Mouse (Mus musculus) stomach, postnatal 0 days (tissue): ENCODE data around the gene Nuak1. TPM values are rescaled to one million over a fixed set of nuclear protein-coding genes. Genes with fewer than 3 reads are reported as not detected.
A peak's percentile ranks its signal among the peaks of the same experiment; 100 is the strongest.

Source experiments
- ATAC-seq: fragments of 200-750 bp; cut with Nextera tagmentation; 2 replicates; pipeline ENCODE4 v1.8.0; 2017; ENCODE audit not compliant: low FRiP score, low TSS enrichment
- DNase-seq: peaks from one replicate; pipeline ENCODE4 v3.0.0-alpha.2; 2016; ENCODE audit warnings: low spot score
- H3K27ac ChIP-seq: fragments of 300-500 bp; sonication (generic); replicated peaks from 2 replicates; pipeline ENCODE4 v1.5.1; 2014; ENCODE audit warnings: mild to moderate bottlenecking, control low read depth
- H3K27me3 ChIP-seq: fragments of 300-500 bp; sonication (generic); 2 replicates; pipeline ENCODE4 v1.6.1; 2014; ENCODE audit warnings: low read length; ENCODE audit not compliant: control insufficient read depth, insufficient read depth
- H3K36me3 ChIP-seq: fragments of 300-500 bp; sonication (generic); 2 replicates; pipeline ENCODE4 v1.6.1; 2014; ENCODE audit warnings: low read length, mixed read lengths; ENCODE audit not compliant: control insufficient read depth, insufficient read depth
- H3K4me1 ChIP-seq: fragments of 300-500 bp; sonication (generic); replicated peaks from 2 replicates; pipeline ENCODE4 v1.6.1; 2014; ENCODE audit warnings: antibody characterized with exemption; ENCODE audit not compliant: control insufficient read depth, insufficient read depth
- H3K4me2 ChIP-seq: fragments of 300-500 bp; sonication (generic); replicated peaks from 2 replicates; pipeline ENCODE4 v1.6.1; 2014; ENCODE audit warnings: low read depth, mild to moderate bottlenecking, control low read depth, moderate library complexity
- H3K4me3 ChIP-seq: fragments of 300-500 bp; sonication (generic); 2 replicates; pipeline ENCODE4 v1.5.1; 2014; ENCODE audit warnings: low read depth, low read length, control low read depth
- H3K9ac ChIP-seq: fragments of 300-500 bp; sonication (generic); 2 replicates; pipeline ENCODE4 v1.6.1; 2014; ENCODE audit warnings: mild to moderate bottlenecking, low read length, control low read depth, mixed read lengths
- H3K9me3 ChIP-seq: fragments of 300-500 bp; sonication (generic); 2 replicates; pipeline ENCODE4 v1.6.1; 2016; ENCODE audit warnings: low read length; ENCODE audit not compliant: control insufficient read depth
- CTCF ChIP-seq: IDR thresholded peaks from 2 replicates; pipeline ENCODE4 v1.5.1; 2016; ENCODE audit warnings: antibody characterized with exemption, low read depth, mild to moderate bottlenecking, moderate library complexity
- EP300 ChIP-seq: optimal IDR thresholded peaks from 2 replicates; pipeline ENCODE3; 2016; ENCODE audit warnings: antibody characterized with exemption
- WGBS: fragments of 180-500 bp; shearing (Covaris S2); extraction: QIAGEN DNeasy Blood & Tissue Kit; methylation state at CpG from one replicate; pipeline ENCODE4 v1.1.7; 2014; 5-methylcytosine and 5-hydroxymethylcytosine counted together
- polyA plus RNA-seq: library from polyadenylated mRNA; unstranded; fragments of >200 nt; fragmentation: Nextera tagmentation; extraction: Ambion mirVana; gene quantifications from 2 replicates; pipeline ENCODE4 v1.2.1, GENCODE M21; 2015

Gene Nuak1
- polyA plus RNA-seq, 1 experiment from 2014 or later, result 0.40 TPM

DNA sequence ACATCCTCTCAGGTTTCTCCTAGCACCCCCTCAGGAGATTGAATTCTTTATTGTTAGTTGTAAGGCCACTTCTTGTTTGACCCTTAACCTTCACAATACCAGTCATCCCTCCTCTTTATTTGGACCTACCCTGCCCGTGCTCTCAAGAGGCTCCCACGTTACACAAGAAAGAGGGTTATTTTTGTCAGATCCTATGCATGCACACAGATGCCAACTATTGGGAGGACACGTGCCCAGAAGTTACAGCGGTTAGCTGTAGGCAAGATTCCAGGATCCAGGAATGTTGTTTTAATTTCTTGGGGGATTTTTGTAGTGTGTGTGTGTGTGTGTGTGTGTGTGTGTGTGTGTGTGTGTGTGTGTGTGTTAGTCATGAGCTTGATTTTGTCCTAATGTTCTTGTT, 25.1 kb upstream of the Nuak1 start:
- H3K27ac ChIP-seq, result no peak overlapping the region
- TF ChIP-seq EP300, result no peak
- TF ChIP-seq CTCF, result no peak
- no peaks in the 10 kb centered on the region for H3K27me3 ChIP-seq
- no peaks in the 10 kb centered on the region for H3K4me1 ChIP-seq
- H3K4me3 ChIP-seq, result no peak overlapping the region
- no peak overlapping the region for H3K9ac ChIP-seq
- no peak overlapping the region for H3K4me2 ChIP-seq
- DNase-seq (no peak), ATAC-seq (no peak)
- H3K9me3 ChIP-seq, result no peaks in the 10 kb centered on the region
- no peaks in the 10 kb centered on the region for H3K36me3 ChIP-seq
- WGBS, result 49% methylated on average over 4 of the region's 4 CpGs

DNA sequence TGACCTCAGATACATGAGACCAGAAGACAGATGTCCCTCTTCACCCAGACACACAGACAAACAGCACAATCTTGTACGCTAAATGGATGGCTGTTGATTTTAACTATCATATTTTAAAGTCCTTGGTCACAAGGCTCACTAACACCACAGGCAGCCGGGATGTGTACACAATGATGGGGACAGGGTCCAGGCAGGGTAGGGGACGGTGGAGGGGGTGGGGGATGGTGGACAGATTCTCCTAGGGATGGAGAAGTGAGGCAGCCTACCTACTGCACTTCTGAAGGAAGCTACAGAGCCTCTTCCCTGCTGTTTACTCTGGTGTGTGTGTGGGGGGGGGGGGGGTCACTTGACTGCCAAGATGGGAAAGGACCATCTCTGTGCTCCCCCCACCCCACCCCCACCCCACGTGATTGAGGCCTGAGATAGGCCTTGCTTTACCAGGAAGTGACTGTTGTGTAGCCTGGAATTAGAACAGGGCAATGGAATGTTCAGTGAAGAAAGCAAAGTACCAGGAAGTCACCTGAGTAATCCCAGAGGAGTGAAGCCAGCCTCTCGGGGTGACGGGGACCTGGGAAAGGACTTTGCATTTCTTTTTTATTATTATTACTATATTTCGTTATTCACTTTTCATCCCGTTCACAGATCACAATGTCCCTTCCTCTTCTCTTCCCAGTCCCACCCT, 20.2 kb upstream of the Nuak1 start:
- no peak for DNase-seq
- 43% methylated on average over 8 of the region's 8 CpGs for WGBS
- H3K27me3 ChIP-seq, result no peaks in the 10 kb centered on the region
- no peaks in the 10 kb centered on the region for H3K36me3 ChIP-seq
- no peak overlapping the region for H3K4me2 ChIP-seq
- H3K9ac ChIP-seq, result no peak overlapping the region
- peak; percentile 75 for ATAC-seq
- H3K4me1 ChIP-seq, result no peaks in the 10 kb centered on the region
- H3K9me3 ChIP-seq, result no peaks in the 10 kb centered on the region
- no peak overlapping the region for H3K27ac ChIP-seq
- TF ChIP-seq CTCF (no peak), EP300 (no peak)
- no peak overlapping the region for H3K4me3 ChIP-seq

DNA sequence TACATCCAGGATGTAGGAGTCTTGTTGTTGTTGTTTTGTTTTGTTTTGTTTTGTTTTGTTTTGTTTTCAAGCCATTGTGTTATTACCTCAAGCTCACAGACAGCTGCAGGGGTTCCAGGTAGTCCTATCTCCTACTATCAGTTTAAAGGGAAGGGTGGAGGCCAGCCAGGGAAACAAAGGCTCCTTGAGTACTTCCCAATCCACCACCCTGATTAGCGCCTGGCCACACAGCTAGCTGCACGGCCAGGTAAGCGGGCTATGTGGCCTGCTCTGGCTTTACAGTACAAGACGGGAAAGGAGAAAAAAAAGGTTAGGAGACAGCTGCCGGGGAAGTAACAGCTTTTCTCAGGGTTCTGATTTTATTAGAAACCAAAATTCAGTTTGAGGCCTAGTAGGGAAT, 17.7 kb upstream of the Nuak1 start:
- no peaks in the 10 kb centered on the region for H3K36me3 ChIP-seq
- peak overlapping the region; percentile 44 for H3K4me2 ChIP-seq
- no peaks in the 10 kb centered on the region for H3K4me1 ChIP-seq
- ATAC-seq, result peak; percentile 53; the same call in 1 of the 2 replicates
- 0 out of 2 replicates have a peak overlapping the region, but pooled peaks have one; percentile 45 for H3K27ac ChIP-seq
- WGBS, result 49% methylated on average over 5 of the region's 5 CpGs
- DNase-seq, result no peak
- no peaks in the 10 kb centered on the region for H3K27me3 ChIP-seq
- no peak overlapping the region for H3K9ac ChIP-seq
- TF ChIP-seq CTCF, result no peak
- no peak for TF ChIP-seq EP300
- no peak overlapping the region for H3K4me3 ChIP-seq
- no peaks in the 10 kb centered on the region for H3K9me3 ChIP-seq

DNA sequence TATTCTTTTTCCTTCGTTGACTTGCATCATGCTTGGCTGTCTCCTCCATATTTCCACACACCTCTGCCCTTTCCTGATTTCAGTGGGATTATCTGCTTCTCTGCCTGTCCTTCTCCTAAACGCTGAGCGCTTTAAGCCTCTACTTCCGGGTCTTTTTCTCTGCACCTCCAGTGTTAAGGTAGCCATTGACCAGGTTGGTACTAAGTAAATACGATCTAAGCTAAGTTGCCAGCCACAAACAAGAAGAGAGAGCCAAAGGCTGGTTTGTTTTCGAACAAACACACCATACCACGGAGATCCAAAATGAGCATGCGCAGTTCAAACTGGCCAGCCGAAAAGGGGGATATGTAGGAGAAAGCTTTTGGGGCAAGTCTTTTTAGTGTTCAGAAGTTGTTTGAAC, 17.1 kb upstream of the Nuak1 start:
- Histone ChIP-seq H3K4me3 (0 out of 2 replicates have a peak overlapping the region, but pooled peaks have one; percentile 4), H3K9me3 (no peaks in the 10 kb centered on the region), H3K27me3 (no peaks in the 10 kb centered on the region), H3K9ac (no peak overlapping the region), H3K36me3 (no peaks in the 10 kb centered on the region), H3K4me1 (no peaks in the 10 kb centered on the region), H3K4me2 (peak overlapping the region; percentile 44), H3K27ac (0 out of 2 replicates have a peak overlapping the region, but pooled peaks have one; percentile 45)
- DNase-seq, result peak; percentile 31
- WGBS, result 58% methylated on average over 9 of the region's 9 CpGs
- ATAC-seq, result peak; percentile 70
- TF ChIP-seq EP300 (no peak), CTCF (no peak)

DNA sequence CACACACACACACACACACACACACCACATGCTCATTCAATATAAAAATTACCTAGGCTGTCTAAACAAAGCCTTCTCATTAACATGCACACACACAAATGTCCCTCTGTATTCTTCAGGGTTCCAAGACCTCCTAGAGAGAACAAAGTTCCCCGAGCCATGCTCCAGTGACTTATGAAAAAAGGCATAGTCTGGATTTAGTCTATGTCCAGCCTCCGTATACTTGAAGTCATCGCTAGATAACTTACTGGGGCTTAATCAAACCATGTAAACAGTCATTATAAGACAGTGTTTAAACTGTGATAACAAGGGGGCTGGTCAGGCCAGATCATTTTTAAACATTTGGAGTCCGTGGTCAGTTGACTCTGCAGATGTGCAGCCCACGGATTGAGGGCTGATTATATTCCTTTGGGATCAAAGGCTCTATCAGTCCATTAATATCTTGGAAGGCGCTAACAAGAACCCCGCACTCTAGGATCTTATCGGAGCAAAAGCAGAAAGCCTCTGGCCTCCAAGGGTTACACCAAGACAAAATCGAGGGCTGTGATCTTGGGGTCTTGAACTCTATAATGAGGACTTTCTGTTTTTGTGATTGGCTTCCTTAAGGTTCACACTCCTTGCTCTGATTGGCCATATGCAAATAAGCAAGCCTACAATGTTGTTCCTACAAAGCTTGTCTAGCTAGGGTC, 16.4 kb upstream of the Nuak1 start:
- DNase-seq (no peak), ATAC-seq (0 out of 2 replicates have a peak, but pooled peaks have one; percentile 11)
- Histone ChIP-seq H3K27ac (0 out of 2 replicates have a peak overlapping the region, but pooled peaks have one; percentile 45), H3K4me3 (no peak overlapping the region), H3K9ac (no peak overlapping the region), H3K27me3 (no peaks in the 10 kb centered on the region), H3K4me2 (no peak overlapping the region), H3K9me3 (no peaks in the 10 kb centered on the region), H3K4me1 (no peaks in the 10 kb centered on the region), H3K36me3 (no peaks in the 10 kb centered on the region)
- 28% methylated on average over 9 of the region's 9 CpGs for WGBS
- TF ChIP-seq EP300 (no peak), CTCF (no peak)

DNA sequence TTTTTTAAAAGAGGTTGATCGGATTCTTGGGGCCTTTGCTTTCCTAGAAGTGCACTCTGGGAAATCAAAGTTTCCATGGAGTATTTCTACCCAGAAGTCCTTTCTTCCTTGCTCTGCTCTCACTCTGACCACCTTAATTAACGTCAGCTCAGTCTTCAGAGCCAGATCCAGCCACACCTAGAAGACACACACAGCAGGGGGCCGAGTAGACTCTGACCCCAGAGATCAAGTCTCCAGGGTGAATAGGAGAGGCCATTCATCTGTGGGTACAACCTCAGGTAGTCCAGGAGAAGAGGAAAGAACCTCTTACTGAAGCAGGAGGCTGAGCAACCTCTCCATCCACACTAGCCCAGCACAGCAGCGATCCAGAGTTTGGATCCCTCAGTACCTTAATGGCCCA, 11.5 kb upstream of the Nuak1 start:
- WGBS, result 51% methylated on average over 4 of the region's 4 CpGs
- H3K9ac ChIP-seq, result no peak overlapping the region
- DNase-seq, result no peak
- H3K36me3 ChIP-seq, result no peaks in the 10 kb centered on the region
- H3K4me3 ChIP-seq, result no peak overlapping the region
- H3K27ac ChIP-seq, result no peak overlapping the region
- no peak overlapping the region for H3K4me2 ChIP-seq
- no peaks in the 10 kb centered on the region for H3K27me3 ChIP-seq
- H3K4me1 ChIP-seq, result no peaks in the 10 kb centered on the region
- TF ChIP-seq EP300 (no peak), CTCF (no peak)
- no peaks in the 10 kb centered on the region for H3K9me3 ChIP-seq
- ATAC-seq, result peak; percentile 76; the same call in 1 of the 2 replicates
